Mouse (Mus musculus) lung, postnatal 4 days (tissue): ENCODE results near the gene Mak.

Experiments used
- DNase-seq, 2 experiments: peaks; one replicate each; pipeline ENCODE4 v3.0.0; 2021

Gene Mak

DNA sequence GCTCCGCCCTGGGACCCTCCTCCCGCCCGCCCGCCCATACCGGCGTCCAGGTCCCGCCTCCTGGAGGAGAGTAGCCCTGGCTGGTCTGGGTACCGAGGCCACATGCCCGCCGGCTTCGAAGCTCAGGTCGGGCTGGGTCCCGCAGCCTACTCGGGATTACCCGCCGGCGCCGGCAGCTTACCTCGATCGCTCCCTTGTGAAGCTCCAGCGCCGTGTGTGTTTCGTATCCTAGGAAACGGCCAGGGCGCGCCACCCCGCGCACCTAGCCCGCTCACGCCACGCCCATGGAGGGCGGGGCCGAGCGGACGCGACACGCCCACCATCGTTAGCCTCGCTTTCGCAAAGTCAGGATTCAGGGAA, at the start of gene Mak:
TSS of gene Mak (minus strand) at position 286 of the 360 bp plus-strand sequence.
- peak; percentile 72 to 77 for DNase-seq

DNA sequence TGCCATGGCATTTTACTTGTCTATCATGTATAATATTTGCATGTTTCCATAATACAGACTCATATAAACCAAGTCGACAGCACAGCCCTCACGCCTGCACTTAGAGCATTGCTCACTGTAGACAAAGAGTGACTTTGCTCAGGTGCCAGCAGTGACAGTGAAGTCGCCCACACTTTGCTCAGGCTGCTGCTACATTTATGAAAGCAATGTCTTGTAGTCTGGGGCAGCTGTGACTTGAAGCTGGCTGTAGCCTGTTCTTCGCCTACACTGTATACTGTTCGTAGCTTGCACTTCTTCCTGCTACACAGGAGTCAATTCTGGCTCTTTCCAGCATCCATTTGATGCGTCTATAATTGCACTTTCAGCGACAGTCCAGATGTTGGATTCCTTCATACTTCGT, 49.6 kb upstream of the Mak start:
- DNase-seq, result no peak

DNA sequence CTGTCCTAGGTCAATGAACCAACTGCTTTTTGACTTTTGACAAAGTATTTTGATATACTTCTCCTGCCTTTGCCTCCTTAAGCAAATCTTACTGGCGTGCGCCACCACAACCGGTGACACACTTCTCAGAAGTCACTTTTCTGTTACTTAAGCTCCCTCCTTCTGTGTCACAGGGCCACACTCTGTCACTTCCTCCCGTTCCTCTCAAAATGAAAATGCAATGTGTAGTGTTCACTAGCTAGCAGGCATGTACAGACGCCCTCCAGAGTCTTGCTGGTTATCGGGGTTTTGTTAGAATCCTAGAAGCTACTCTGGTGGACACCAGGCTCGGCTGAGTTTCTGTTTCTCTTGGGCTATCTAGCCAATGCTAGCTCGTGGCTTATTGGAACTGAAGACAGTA, 48.8 kb upstream of the Mak start:
- DNase-seq, result no peak

DNA sequence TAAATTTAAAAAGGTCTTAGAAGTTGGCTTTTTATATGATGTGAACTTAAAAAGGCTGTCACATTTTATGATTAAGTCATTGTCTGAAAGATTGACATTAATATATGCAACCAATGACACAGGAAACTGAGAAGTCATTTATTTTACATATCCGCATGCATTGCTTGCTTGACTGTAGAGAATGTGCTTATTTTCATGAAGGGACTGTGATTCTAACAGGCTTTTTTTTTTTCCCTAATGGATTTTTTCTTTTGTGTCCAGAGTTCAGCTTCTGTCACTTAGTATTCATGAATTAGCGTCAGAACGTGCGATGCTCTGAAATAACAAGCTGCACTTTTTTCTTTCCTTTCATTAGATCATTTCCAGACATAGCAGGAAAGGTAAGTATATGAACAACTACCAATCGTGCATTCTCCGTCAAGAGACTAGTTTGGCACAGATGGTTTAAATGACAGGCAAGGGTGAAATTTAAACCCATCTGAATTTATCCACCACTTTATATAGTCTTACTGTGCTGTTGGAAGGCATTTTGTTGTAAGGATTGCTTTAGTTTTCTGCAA, 44.2 kb upstream of the Mak start:
- no peak for DNase-seq

DNA sequence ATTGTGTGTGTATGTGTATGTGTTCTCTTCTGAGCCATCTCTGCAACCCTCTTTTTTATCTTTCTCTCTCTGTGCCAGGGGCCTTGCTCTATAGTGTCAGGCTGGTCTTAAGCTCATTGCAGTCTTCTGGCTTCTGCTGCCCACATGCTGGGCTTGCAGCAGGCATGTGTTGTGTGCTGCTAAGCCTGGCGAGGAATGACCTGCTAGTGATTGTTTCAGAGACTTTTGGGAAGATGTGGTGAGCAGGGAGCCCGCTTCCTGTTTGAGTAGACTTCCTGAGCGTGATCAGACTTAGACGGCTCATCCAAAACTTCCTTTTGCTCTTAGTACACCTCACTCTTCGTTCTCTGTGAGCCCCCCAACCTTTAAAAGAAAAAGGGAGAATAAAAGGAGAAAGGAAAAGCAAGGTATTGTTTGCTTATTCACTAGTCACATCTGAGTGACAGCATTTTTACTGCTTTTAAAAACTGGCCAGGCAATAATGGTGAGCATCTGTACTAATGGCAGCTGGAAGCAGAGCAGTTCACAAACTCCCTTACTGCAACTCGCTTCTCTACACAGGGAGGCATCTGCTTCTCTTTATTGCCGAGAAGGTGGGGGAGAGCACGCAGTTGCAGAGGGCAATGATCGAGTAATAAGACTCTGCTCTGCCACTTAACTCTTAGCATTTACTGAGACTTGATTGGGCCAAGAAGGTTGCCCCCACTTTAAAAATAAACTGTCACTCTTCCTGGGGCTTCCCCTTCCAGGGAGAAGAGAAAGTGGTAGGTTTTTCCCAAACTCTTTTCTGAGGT, 39.8 kb upstream of the Mak start:
- DNase-seq, result no peak

DNA sequence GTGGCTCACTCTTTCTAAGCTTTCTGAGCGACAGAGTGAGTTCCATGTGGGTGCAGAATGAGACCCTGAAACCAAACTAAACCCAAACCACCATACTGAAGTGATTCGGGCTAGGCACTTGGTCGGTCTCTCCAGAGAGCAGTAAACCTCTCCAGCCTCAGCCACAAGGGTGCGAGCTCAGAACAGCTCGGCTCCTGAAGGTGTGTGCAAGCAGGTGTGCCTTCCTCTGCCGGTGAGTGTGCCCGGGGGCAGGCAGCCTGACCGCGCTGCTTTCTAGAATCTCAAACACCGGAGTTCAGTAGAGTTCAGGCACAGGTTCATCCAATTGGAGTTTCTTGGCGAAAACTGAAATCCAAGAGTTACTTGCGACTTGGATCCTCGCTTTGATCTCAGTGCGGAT, 34.4 kb upstream of the Mak start, which contains the start of gene Sycp2l:
TSS of gene Sycp2l (plus strand) at position 368 of the 400 bp plus-strand sequence.
- no peak for DNase-seq

DNA sequence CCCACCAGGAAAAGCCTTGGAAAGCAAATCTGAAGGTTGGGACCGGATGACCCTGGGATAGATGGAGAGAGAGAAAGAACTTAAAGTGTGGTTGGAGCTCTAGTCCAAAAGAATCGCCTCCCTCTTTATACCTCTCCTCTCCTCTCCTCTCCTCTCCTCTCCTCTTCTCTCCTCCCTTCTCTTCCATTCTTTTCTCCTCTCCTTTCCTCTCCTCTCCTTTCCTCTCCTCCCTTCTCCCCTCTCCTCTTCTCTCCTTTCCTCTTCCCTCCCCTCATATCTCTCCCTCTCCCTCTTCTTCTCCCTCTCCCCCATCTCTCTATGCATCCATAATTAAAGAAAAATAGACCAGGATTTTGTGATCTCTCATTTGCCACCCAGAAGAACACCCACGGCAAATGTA, 31.4 kb upstream of the Mak start, which contains the start of gene Gcm2:
TSS of gene Gcm2 (minus strand) at position 101 of the 400 bp plus-strand sequence.
- no peak for DNase-seq

DNA sequence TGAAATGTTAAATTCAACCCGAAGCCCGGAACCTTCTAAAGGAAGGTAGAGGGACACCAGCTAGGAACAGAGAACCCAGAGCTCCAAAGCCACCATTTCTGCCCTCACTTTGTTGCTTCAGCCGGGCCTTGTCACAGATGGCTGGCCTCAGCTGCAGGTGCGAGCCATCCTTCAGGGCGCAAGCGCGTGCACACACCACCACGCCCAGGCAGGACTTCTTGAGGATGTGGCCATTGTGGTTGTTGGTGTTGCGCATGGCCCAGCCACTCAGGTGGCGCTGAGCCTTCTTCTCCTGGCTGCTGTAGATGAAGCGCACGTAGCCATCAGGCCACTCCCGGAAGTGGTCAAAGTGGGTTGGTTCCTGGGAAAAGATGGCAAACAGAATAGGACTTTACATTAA, 26.0 kb upstream of the Mak start:
- peak in 1 of 2 experiments; percentile 21 for DNase-seq

DNA sequence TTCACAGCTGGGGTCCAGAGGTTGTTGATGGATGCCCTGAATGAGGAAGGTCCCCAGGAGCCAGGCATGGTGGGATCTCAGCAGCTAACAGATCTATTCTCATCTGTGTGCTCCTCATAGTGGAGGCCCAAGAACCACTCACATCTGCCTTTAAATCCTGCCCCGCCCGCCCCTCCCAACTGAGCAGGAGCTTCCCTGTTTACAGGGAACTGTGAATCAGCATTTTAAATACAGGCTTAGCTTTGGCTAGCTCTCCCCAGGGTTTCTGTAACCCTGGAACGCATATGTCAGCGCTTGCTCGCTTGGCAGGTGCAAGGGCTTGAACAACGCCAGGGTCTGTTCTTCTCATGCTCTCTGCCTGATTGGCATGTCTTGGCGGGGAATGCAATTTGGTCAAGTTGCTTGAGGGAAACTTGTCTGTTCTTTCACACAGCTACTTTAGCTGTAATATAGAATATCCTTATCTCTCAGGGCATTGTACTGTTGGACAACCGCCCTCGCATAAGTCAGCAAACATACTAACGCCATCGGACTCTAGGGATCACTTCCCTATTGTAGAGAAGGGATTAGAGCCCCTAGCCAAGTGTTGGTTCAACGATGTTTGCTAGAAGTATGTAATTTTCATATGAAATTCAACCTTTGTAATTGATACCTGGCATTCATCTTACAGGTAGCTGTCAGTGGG, 24.5 kb upstream of the Mak start:
- no peak for DNase-seq

DNA sequence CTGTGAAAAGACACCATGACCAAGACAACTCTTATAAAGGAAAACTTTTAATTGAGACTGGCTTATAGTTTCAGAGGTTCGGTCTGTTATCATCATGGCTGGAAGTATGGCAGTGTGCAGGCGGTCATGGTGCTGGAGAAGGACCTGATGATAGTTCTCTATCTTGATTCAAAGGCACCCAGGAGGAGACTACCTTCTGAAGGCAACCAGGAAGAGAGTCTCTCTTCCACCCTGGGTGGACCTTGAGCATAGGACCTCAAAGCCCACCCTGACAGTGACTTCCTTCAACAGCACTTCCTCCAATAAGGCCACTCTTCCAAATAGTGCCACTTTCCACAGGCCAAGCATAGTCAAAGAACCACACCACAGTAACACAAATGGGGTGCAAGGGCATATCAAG, 20.5 kb upstream of the Mak start:
- DNase-seq, result no peak

DNA sequence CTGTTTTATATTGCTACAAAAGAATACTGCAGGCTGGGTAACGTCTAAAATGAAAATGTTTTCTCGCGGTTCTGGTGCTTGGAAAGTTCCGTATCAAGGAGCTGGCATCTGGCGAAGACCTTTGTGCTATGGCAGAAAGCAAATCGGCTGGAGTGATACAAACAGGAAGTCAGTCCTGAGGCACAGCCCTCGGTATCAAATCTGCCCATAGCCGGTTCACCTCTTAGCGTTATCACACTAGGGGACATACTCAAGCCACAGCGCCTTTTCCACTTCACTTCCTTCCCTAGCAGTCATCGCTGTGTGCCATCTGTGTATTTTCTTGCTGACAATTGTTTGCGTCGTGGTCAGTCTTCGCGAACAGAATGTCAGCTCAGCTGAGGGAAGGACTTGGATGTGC, 18.8 kb upstream of the Mak start:
- no peak for DNase-seq

DNA sequence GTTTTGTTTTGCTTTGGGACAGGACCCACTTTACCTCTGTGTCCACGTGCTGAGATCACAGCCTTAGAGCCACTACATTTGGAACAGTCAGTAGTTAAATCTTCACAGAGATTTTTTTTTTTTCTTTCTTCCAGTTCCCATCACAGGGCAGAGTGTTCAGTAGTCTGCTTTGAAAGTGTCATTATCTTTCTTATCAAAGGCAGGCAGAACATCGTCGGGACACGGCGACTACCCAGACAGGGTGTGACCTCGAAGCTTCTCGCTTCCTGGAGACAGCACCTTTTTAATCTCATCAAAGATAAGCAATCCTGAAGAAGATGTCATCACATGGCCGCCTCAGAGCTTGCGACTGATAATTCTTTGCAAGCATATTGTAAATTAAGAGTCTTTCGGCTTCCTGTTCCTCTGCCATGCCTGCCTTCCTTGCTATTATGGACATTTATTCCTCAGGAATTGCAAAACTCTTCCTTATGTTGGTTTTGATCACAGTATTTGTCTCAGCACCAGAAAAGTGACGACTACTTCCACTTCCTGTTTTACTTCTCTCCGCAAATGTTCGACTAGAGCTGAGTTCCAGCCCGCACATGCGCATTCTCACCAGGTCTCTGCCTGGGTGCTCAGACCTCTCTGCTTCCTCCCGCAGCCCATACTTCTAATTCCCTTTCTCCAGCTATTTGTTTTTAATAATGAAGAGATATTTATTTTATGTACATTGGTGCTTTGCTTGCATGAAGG, 18.0 kb upstream of the Mak start:
- peak; percentile 55 to 61 for DNase-seq

DNA sequence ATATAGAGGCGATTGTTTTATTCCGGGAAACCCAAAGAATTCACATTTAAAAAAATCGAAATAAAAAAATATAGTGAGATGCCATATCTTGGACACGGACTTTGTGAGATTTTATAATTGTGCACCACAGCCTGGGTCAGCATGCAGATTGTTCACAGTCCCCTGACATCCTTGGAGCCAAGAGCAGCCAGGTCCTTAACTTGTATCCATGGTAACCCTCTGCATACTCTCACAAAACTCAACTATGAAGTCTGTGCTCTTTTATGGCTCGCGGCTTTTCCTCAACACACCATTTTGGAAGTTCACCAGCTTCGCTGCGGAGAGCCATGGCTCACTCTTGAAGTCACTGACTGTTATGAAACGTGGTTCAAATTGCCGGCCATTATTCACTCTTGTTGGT, 14.7 kb upstream of the Mak start:
- DNase-seq, result no peak

DNA sequence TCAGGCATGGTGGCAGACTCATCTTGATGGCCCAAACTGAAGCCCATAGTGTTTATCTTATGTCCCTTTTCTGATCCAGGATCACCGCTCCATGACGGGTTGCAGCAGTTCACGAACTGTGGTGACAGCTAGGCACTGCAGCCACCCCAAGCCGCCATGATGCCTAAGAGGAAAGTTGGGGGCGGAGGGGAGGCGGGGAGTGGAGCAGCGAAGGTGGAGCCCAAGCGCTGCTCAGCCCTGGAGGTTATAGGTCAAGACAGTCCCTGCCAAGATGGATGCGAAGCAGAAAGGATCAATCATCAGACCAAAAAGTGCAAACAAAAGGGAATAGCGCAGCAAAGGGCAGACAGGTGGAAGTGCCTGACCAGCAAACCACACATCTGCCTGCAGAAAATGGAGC, 11.8 kb upstream of the Mak start:
- DNase-seq, result no peak

DNA sequence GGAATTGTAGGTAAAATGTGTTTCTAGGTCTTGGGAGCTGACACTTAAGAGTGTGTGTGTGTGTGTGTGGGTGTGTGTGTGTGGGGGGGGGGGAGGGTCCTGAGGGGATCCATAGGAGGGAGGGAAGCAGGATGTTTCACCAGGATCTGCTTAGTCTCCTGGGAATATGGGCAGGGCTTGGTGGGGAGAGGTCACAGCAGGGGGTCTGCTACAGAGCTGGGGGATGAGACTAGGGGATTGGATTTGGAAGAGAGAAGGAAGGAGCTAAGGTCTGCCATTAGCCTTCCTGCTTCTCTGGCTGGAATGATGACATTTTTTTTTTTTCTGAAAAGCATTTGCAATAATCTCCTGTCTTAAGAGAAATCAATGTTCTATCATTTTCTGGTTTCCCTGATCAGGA, 9.2 kb upstream of the Mak start:
- DNase-seq, result no peak

DNA sequence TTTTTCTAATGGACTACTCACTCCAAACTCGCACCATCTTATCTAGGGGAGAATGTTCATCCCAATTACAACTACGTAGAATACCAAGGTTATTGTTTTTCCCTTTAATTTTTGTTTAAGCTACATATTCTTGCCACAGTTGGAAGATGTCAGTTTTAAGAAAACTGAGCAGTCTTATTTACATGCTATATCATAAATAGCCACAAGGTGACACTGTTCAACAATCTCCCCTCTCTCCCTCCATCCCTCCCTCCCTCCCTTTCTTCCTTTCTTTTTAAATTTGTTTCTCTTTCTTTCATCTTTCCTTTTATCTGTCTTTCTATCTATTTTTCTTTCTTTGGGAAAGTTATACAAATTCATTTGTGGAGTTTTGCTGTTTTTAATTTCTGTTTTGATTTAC, 5.6 kb upstream of the Mak start:
- no peak for DNase-seq

DNA sequence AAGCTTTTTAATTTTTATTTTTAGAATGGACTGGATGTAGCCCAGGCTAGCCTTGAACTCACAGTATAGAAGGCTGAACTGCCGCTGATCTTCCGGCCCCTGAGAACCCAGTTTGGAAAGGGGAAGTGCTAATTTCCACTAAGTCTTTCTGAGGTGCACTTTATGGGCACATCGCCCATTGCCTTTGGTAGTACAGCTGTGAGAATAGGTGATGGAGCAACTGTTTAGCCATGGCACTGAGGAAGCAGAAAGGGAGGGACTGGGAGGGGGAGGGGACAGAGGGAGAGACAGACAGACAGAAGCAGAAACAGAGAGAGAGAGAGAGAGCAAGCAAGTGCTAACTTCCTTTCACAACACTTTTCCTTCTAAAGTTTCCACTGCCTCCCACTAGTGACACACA, 5.0 kb upstream of the Mak start:
- no peak for DNase-seq

DNA sequence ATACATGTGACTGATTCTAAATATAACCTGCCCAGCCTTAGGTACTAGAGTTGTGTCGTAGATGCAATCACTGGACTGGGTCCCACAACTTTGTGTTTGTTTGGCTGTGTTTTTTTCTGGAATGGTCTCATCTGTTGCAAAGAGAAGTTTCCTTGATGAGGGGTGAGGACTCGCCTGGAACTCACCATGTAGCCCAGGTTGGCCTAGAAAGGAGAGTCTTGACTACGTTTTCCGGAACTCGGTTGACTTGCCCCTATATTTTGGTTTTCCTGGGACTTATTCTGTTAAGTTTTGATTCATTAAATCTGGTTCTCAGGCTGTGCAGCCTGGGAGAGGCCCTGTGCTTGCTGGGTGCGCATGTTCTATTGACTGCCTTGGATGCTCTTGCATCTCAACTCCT, 1.2 kb upstream of the Mak start:
- DNase-seq, result no peak

DNA sequence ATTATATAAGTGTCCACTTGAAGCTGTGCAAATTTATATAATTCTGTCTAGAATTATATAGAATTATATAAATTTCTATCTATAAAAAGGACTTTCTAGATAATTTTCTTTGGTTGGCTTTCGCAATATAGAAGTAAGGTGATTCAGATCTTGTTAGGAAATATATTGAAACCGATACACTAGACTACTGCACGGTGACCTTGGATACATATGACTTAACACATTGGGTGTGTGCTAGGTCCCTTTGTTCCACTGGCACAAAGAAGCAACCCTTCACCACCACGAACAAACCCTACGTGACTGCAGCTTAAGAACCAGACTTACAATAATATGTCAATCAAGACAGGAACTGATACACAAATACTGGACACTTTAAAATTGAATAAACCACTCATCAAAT, 353 bp upstream of the Mak start:
- no peak for DNase-seq

DNA sequence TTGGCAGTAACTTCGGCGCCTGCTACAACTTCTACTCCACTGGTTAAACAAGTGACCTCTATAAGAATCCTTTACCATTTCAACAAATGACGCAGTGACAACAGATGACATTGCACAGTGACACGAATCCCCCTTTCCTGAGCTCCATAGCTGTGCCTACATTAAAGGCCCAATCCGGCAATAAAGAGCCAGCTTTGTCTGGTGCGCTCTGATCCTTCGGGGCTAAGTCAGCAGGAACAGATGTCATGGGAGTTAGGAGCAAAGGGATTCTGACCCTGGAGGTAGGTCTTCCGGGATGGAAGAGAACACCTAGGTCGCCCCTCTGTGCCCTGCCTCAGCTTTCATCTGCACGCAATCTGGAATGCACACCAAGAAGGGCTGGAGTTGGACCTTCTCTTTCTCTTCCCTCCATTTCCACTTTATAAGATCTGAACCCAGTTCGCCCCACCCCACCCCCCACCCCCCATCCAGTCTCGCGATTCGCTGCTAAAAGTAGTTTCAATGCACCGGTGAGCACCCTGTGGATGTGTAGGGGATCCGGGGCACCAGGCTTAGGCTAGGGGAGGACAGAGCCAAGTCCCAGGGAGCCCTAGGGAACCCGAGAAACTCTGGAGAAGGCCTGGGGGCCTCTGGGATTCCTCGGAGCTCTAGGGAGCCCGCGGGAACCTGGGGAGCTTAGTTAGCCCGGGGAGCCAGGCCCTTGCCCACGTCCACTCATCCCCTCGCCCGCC, 651 bp downstream of the Mak start:
- DNase-seq, result no peak

DNA sequence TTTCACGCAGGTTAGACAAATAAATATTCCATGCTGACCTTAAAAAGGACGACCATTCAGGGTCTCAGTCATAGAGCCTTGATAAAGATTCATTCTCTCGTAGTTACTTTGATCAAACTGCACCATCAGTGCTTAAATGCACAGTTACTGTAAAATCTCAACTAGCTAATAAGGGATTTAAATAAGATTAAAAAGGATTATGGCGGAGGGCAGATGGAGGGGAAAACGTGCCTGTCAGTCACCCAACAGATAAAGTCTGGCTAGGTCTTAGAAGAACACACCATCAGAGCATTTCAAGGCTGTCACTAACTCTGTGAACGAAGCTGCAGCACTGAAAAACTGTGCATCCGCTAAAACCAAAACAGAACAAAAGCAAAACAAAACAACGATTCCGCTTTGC, 1.6 kb downstream of the Mak start:
- DNase-seq, result no peak

DNA sequence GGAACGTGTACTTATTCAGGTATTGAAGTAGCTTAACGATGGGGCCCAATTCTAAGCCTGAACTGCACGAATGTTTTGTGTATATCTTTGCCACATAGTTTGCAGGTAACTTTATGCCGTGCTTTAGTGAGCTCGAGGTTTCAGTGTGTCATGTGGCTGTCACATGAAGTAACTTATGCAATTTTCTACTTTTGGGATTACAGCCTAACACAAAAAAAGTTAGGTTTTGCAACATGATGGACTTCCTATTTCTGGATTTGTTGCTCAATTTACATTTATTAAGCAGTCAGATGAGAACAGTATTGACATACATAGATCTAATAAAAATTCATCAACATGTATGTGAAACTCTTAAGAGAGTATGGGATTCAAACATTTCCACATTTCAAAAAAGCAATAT, 5.7 kb downstream of the Mak start:
- no peak for DNase-seq

DNA sequence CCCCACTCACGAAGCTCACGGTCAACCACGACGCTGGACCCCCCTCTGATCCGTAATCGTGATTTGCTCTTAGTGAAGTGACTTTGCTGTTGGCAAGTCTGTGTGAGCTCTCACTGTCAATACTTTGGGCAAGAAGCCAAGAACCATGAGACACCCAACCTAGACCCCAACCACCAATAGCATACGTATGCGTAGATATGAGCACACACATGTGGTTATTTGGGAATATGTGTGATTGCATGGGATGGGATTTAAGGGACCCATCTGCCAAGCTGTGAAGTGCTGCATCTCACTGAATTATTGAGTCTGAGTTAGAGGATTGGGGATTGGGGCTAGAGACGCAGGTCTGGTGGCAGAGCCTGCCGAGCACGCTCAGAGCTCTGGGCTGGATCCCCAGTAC, 7.9 kb downstream of the Mak start:
- DNase-seq, result no peak
